Mouse (Mus musculus): ENCODE measurements around the gene Pum1. TPM values are rescaled to one million over a fixed set of nuclear protein-coding genes. Genes with fewer than 3 reads are reported as not detected.

Gene Pum1
- polyA plus RNA-seq, 1 experiment from 2014 or later, result 49.6 TPM

DNA sequence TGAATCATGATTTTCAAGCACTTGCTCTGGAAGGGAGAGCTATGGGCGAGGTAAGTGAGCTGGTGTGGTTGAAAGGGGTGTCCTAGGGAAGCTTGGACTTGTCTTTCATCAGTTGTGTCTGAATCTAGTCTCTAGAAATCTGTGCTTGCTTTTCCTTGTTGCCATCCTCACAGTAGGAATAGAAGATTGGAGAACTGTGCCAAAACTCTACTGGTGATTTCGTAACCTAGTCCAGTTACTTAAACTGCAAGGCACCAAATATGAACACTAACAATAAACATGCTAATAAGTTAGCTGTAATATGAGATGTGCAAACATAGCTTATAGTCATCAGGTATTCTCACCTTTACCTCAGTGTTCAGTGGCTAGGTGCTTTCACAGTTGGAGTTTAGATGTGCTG lies 37.9 kb downstream of the Pum1 start:
- no peak for DNase-seq (ENCODE audit: low read depth, low spot score)
- H3K27me3 ChIP-seq, result no peaks in the 10 kb centered on the region
- ATAC-seq, result no peak
- no peak for TF ChIP-seq CTCF (IDR thresholded peaks at IDR 0.05)
- ChIA-PET CTCF (interaction anchor here (0.9 to 1.5 kb wide), 5 partner anchors 12 to 34 kb away, joined by 3 to 4 read pairs (median 3); no protein-coding TSS in a partner anchor), POLR2A (no interaction called here)
- in situ Hi-C loops (cut with MboI; ENCODE audit: low pct_unique_long_range_greater_than_20kb), result no loop called here

DNA sequence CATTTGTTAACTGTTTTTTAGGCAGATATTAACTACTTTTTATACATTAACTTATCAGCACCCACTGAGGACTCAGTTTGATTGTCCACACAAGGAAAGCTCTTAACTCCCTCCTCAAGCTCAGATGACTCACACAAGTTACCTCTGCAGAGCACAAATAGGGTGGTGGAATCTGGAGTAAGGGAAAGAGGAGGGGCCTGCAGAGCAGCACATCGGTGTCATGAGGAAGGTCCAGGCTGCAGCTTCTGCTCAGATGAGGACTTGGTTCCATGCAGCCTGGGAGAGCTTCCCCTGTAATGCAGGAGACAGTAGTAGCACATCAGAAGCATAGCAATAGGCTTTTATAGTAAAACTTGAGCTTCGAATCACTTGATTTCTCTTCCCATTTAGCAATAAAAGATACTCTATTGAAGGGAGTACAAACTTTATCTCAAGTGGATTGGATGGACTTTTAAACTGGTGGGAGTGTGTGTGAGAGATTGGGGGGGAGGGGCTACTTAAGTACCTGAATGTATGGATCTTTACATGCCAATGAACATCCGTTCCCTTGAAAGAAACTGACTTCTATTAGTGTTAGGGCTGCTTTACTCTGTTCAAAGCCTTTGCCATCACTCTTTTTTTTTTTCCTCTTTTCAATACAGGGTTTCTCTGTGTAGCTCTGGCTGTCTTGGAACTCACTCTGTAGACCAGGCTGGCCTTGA lies 39.9 kb downstream of the Pum1 start:
- no peak for DNase-seq (ENCODE audit: low read depth, low spot score)
- ChIA-PET POLR2A (interaction anchor here (0.9 kb wide), 1 partner anchor 73 kb away, joined by 3 read pairs; no protein-coding TSS in a partner anchor), CTCF (interaction anchor here (0.7 to 1.9 kb wide), 3 partner anchors 9 to 233 kb away, joined by 3 to 5 read pairs (median 3); no protein-coding TSS in a partner anchor)
- peak; percentile 67 for ATAC-seq
- in situ Hi-C loops (cut with MboI; ENCODE audit: low pct_unique_long_range_greater_than_20kb), result no loop called here
- no peaks in the 10 kb centered on the region for H3K27me3 ChIP-seq
- TF ChIP-seq CTCF (IDR thresholded peaks at IDR 0.05), result no peak

DNA sequence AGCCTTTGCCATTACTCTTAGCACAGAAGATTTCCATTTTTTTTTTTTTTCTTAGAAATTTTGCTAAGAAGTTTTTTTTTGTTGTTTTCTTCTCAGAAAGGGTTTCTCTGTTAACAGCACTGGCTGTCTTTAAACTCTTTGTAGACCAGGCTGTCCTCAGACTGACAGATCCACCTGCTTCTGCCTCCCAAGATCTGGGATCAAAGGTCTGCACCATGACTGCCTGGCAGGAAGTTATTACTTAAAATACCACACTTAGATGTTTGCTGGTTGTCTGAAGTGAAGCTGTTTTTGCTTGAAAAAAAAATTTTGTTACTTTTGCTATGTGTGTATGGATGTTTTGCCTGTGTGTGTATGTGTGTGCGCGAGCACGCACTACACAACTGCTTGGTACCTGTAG lies 40.5 kb downstream of the Pum1 start:
- POLR2A ChIA-PET, result interaction anchor here (0.9 kb wide), 1 partner anchor 74 kb away, joined by 3 read pairs; no protein-coding TSS in a partner anchor

DNA sequence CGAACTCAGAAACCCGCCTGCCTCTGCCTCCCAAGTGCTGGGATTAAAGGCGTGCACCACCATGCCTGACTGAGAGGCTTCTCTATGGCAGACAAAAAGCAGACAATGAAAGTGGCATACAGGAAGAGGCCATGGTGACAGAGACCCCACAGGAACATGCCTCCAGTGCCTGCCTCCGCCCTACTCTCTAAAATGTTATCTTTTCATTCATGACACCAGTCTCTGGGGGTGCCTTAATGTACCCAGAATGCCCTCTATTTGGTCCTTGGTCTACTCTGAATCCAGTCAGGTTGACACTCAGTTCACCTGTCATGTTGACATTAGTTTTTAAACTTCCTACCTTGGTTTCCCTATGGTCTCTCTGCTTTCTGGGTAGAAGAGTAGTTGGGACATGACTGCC lies 41.5 kb downstream of the Pum1 start:
- H3K27me3 ChIP-seq, result no peaks in the 10 kb centered on the region
- CTCF ChIA-PET, result interaction anchor here (2.0 kb wide), 1 partner anchor 10 kb away, joined by 6 read pairs; no protein-coding TSS in a partner anchor
- no peak for TF ChIP-seq CTCF (IDR thresholded peaks at IDR 0.05)
- ATAC-seq, result no peak
- POLR2A ChIA-PET, result no interaction called here
- DNase-seq (ENCODE audit: low read depth, low spot score), result no peak
- in situ Hi-C loops (cut with MboI; ENCODE audit: low pct_unique_long_range_greater_than_20kb), result no loop called here

More for the DNA sequence above, 40.5 kb downstream of the Pum1 start:
- CTCF ChIA-PET, result interaction anchor here (1.9 kb wide), 1 partner anchor 10 kb away, joined by 5 read pairs; no protein-coding TSS in a partner anchor
- in situ Hi-C loops (cut with MboI; ENCODE audit: low pct_unique_long_range_greater_than_20kb), result no loop called here
- no peak for TF ChIP-seq CTCF (IDR thresholded peaks at IDR 0.05)
- DNase-seq (ENCODE audit: low read depth, low spot score), result no peak
- no peaks in the 10 kb centered on the region for H3K27me3 ChIP-seq
- ATAC-seq, result no peak

DNA sequence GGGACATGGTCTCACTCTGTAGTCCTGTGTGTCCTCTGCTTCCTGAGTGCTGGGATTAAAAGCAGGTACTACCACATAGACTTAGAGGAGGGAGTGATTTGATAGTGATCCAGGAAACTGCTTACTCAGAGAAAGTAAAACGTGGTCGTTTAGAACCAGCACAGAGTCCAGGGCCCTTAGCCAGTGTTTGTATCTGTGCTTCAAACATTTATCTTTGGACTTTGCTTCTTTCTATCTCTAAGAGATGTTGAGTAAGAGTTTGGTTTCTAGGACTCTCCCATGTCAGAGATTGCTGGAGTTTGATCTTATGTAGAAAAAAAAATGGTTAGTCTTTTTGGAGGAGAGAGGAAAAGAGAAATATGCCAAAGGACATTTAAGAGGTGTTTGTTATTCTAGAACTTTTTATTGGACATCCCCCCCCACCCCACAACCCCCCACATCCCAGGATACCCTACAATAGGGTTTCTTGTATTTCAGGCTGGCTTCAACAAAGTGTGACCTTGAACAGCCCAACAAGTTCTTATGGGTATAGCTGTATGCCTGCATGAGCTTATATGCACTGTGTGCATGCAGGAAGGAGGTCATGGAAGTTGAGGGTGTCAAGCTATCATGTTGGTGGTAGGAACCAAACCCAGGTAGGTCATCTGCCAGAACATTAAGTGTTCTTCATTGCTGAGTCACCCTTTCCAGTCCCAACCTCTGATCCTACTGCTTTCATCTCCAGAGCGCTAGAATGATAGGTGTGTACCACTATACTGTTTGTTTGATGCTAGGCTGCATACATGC lies 43.3 kb downstream of the Pum1 start:
- no peak for TF ChIP-seq CTCF (IDR thresholded peaks at IDR 0.05)
- CTCF ChIA-PET, result interaction anchor here (1.2 to 1.9 kb wide), 2 partner anchors 10 to 17 kb away, joined by 3 to 4 read pairs; no protein-coding TSS in a partner anchor
- ATAC-seq, result no peak

DNA sequence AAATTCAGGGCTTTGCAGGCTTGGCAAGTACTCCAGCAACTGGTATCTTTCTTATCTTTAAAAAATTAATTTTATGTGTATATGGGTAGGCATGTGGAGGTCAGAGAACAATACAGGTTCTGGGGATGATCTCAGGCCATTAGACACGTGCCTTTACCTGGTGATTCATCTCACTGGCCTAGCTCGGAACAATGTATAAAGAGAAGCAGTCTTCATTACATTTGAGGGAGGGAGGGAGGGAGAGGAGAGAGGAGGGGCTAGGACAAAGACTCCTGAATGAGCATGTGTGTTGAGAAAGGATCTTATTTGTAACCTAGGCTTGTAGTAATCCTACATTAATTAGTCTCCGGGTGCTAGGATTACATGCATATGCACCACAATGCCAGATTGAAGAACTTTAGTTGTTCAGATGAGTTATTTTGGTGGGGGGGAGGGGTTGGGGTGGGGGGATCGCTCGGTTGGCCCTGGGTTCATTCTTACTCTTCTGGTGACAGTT lies 48.3 kb downstream of the Pum1 start:
- in situ Hi-C loops (cut with MboI; ENCODE audit: low pct_unique_long_range_greater_than_20kb), result no loop called here
- no peak for TF ChIP-seq CTCF (IDR thresholded peaks at IDR 0.05)
- ATAC-seq, result no peak
- ChIA-PET CTCF (no interaction called here), POLR2A (no interaction called here)
- H3K27me3 ChIP-seq, result no peaks in the 10 kb centered on the region
- no peak for DNase-seq (ENCODE audit: low read depth, low spot score)

More for the DNA sequence above, 43.3 kb downstream of the Pum1 start:
- in situ Hi-C loops (cut with MboI; ENCODE audit: low pct_unique_long_range_greater_than_20kb), result no loop called here
- DNase-seq (ENCODE audit: low read depth, low spot score), result no peak
- POLR2A ChIA-PET, result interaction anchor here (0.8 kb wide), 1 partner anchor 42 kb away, joined by 3 read pairs; no protein-coding TSS in a partner anchor
- H3K27me3 ChIP-seq, result no peaks in the 10 kb centered on the region

DNA sequence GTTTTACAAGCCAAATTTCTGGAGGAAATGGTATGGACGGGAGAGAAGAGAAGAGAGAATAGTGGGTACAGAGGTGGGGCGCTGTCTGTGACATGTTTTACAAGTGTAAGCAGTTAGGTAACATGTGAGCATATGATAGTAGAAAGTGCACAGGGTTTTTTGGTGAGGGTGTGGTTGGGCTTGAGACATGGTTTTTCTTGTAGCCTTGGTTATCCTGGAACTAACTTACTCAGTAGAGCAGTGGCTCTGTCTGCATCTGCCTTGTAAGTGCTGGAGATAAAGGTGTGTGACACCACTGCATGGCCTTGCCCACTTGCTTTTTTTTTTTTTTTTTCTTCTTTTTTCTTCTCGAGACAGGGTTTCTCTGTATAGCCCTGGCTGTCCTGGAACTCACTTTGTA lies 49.2 kb downstream of the Pum1 start:
- ChIA-PET POLR2A (interaction anchor here (0.6 to 0.7 kb wide), 2 partner anchors 26 to 37 kb away, joined by 3 to 7 read pairs; no protein-coding TSS in a partner anchor), CTCF (interaction anchor here (1.2 kb wide), 1 partner anchor 11 kb away, joined by 3 read pairs; no protein-coding TSS in a partner anchor)
- TF ChIP-seq CTCF (IDR thresholded peaks at IDR 0.05), result no peak
- DNase-seq (ENCODE audit: low read depth, low spot score) (no peak), ATAC-seq (no peak)
- in situ Hi-C loops (cut with MboI; ENCODE audit: low pct_unique_long_range_greater_than_20kb), result no loop called here
- H3K27me3 ChIP-seq, result no peaks in the 10 kb centered on the region

DNA sequence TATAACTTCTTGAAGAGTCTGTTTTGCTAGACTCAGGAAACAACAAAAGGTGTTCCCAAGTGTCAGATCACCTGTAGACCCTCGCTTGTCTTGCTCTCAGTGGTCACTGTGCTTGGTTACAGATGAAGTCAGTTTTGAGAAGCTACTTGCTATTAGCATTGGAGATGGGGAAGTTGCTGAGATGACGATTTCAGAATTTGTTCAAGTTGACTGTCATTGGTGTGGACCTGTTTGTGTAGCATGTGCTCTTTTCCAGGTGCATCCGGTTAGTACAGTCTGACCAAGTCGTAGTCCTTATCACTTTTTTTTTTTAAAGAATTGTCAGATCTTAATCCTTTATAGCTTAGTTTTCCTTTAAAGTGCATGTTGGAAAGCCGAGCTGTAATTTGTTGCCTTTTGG lies 50.3 kb downstream of the Pum1 start:
- H3K27me3 ChIP-seq, result no peaks in the 10 kb centered on the region
- ChIA-PET CTCF (interaction anchor here (1.2 to 1.9 kb wide), 3 partner anchors 9 to 12 kb away, joined by 3 to 6 read pairs (median 5); no protein-coding TSS in a partner anchor), POLR2A (no interaction called here)
- TF ChIP-seq CTCF (IDR thresholded peaks at IDR 0.05), result no peak
- no peak for ATAC-seq
- DNase-seq (ENCODE audit: low read depth, low spot score), result no peak
- in situ Hi-C loops (cut with MboI; ENCODE audit: low pct_unique_long_range_greater_than_20kb), result no loop called here

DNA sequence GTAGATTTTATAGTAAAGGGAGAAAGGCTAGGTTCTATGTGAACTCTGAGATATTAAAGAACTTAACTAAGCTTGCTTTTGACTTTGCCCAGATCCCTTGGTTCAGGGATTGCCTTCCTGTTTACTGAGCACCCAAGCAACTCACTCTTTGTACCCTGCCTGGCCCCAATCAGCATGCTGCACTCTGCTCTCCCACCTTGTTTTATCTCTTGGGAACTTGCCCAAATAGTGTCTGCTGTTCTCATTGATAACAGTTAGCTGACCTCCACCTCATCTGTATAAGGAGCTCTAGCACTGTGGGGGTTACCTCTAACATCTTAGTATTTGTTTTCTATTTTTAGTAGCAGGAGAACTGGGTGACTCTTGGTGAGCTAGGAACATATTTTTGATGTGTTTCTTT lies 52.0 kb downstream of the Pum1 start:
- H3K27me3 ChIP-seq, result no peaks in the 10 kb centered on the region
- no peak for ATAC-seq
- in situ Hi-C loops (cut with MboI; ENCODE audit: low pct_unique_long_range_greater_than_20kb), result no loop called here
- no peak for TF ChIP-seq CTCF (IDR thresholded peaks at IDR 0.05)
- DNase-seq (ENCODE audit: low read depth, low spot score), result no peak
- POLR2A ChIA-PET, result no interaction called here
- CTCF ChIA-PET, result interaction anchor here (1.0 to 2.2 kb wide), 3 partner anchors 9 to 181 kb away, joined by 3 to 6 read pairs (median 4); no protein-coding TSS in a partner anchor

DNA sequence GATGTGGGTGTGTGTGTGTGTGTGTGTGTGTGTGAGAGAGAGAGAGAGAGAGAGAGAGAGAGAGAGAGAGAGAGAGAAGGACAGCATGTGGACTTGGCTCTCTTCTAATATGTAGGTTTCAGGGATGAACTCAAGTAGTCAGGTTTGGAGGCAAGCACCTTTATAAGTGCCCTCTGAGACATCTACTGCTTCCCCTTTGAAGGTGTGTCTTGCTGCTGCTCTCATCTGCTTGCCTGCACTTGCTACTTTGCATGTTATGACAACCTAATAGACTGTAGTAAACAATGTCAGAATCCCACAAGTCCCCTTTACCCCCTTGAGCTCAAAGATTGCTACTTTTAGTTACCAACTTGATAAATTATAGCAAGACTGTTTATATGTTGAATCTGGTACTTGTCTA lies 52.5 kb downstream of the Pum1 start:
- ChIA-PET CTCF (interaction anchor here (1.0 to 2.2 kb wide), 2 partner anchors 9 to 182 kb away, joined by 3 to 4 read pairs; no protein-coding TSS in a partner anchor), POLR2A (no interaction called here)
- no peak for TF ChIP-seq CTCF (IDR thresholded peaks at IDR 0.05)
- DNase-seq (ENCODE audit: low read depth, low spot score), result no peak
- in situ Hi-C loops (cut with MboI; ENCODE audit: low pct_unique_long_range_greater_than_20kb), result no loop called here
- H3K27me3 ChIP-seq, result no peaks in the 10 kb centered on the region
- ATAC-seq, result no peak

Data from Patski (cell line).